Mouse (Mus musculus) liver, postnatal 0 days (tissue): ENCODE results near the gene Ccdc122.

ENCODE experiments used
- CTCF ChIP-seq: sonication (generic); IDR thresholded peaks from 2 replicates; pipeline ENCODE4 v1.5.1; 2016; ENCODE audit warnings: antibody characterized with exemption, low read depth
- EP300 ChIP-seq: IDR thresholded peaks from 2 replicates; pipeline ENCODE4 v1.6.1; 2016; ENCODE audit warnings: antibody characterized with exemption, low read depth, mild to moderate bottlenecking

DNA sequence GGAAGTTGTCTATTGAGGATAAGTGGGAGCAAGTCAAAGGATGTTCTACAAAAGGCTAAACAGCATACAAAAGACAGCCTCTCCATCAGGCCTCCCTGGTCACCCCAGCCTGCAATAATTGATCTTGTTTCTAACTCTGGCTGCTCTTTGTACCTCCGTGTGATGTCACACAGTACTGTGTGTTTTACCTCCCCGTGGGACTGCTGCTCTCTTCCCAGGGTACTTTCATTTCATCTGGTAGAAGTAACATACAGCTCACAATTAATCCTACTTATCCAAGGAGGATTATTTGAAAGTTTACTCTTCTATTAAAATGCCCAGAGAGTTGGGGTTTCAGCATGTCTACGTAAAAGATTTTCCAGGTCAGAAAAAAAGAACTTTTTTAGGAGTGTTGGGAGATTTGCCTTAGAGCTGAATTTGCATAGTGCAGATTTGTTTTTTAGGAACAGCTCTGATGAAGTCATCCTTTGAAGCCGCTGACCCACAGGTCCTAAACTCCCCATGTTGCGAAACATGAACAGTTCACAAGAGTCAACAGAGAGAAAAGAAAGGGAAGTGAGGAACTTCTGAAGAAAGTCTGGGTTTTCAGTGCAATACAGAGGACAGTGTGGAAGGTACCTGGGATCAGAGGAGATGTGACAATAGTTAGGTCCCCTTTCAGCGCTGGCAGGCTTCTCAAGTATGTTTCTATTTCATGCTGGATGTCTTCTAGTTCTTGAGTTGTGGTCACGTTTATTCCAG, 2.2 kb upstream of the Ccdc122 start:
- TF ChIP-seq EP300 (0 out of 2 replicates have a peak, but pooled peaks have one; percentile 27), CTCF (no peak)
